Mouse (Mus musculus): ENCODE data around the gene Rfk.

Gene Rfk

DNA sequence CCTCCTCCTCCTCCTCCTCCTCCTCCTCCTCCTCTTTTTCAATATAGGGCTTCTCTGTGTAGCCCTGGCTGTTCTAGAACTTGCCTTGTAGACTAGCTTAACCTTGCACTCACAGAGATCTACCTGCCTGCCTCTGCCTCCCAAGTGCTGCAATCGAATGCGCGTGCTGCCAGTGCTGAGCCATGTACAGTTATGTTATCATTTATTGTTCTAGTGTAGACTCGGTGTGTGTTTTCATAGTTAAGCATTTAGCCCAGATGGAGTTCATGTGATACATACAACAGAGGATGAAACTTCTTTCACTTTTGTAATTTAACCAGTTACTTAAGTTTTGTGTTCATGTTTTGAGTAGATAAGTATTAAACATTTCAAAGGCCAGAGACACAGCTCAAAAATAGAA, 8.8 kb upstream of the Rfk start:
- DNase-seq (ENCODE audit: low read depth, low spot score): no peak

DNA sequence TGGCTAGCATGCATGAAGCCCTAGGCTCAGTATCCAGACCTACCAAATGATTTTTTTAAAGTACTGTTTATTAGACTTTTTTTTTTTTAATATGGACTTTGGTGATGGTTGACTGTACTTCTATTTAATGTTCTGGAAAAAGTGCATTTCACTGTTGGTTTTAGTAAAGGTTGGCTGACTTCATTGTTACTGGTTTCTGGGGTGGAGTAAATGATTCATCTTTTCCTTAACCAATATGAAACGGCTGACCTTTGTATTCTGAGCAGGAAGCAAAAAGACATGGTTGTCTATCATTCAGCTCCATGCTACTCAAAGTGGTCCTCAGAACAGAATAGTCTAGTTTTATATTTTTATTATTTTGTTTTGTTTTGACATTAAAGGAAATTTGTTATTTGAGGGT, 8.4 kb upstream of the Rfk start:
- DNase-seq (ENCODE audit: low read depth, low spot score): peak; percentile 42

DNA sequence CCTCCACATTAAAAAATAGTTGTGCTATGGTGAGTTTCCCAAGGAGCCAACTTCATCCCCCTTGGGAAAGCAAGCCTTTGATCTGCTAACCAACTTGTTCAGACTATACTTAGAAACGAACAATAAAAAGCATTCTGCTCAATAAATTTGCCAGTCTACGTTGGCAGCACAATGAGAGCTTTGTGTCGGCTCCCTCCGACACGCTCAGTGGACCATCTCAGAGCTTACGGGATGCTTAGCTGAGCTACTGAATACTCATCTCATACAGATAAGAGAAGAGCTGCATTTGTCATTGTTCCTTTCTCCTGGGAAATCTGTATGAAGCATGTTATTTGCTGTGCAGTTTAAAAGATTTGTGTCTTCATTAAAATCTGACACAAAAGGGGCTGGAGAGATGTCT, 7.4 kb upstream of the Rfk start:
- no peak for DNase-seq (ENCODE audit: low read depth, low spot score)

DNA sequence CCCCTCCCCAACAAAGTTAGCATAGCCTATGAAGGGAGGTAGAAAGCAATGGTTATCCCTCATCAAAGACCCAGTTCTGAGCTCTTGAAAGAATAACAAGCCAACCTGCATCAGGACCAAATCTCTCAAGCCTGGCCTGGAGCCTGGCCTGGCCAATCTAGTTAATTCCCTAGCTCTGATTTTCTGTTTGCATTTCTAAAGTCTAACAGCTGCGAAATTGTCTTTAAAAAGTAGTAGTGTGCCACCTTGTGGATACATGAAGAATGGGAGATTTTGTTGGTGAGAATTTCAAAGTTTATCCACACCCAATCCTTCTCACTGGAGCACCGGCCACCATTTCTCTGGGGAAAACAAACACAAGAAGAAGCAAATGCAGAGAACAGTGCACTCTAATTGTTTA, 5.4 kb upstream of the Rfk start:
- peak; percentile 77 for DNase-seq (ENCODE audit: low read depth, low spot score)

DNA sequence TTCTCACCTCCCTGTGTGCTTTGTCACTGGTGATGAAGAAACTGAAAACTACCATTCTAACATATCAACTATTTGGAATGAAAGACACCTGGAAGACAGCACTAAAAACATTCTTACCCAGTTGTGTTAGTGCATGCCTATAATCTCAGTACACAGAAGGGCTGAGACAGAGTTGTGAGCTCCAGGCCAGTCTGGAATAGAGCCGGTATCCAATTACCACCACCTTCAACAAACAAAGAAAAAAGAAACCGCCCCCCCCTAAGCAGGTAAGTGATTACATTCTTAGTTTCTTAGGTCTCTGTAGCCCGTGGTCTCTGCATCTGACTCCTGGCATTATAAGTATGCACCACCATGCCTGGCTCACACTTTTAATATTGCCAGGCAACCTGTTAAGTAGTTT, 977 bp upstream of the Rfk start:
- DNase-seq (ENCODE audit: low read depth, low spot score): no peak

DNA sequence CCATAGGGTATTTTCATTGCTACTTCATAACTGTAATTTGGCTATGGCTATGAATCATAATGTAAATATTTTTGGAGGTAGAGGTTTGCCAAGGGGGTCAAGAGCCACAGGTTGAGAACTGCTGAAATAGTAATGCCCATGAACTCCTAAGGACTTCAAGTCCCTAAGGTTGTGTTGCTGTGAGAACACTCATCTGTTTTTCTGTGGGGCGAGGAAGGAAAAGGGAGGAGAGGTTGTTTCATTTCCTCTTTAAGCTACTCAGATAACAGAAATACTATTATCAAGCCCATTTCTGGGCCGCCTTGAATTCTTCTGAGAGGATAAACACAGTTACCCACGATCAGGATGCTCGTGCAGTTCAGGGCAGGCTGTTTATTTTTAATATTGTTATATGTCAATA, 3.0 kb downstream of the Rfk start:
- DNase-seq (ENCODE audit: low read depth, low spot score): no peak

DNA sequence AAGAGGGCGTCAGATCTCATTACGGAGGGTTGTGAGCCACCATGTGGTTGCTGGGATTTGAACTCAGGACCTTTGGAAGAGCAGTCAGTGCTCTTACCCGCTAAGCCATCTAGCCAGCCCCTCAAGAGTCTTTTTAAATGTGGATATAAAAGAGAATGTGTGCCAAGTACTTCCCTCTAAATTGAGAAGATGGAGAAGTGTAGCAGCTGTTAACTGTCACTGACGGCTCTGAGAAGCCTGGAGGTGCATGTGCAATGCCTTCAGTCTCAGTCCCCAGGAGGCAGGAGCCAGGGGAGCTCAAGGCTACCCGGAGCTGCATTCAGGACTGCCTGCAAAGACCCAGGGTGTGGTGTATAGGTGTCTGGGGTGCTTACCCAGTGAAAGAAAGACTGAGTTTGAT, 4.1 kb downstream of the Rfk start:
- no peak for DNase-seq (ENCODE audit: low read depth, low spot score)

DNA sequence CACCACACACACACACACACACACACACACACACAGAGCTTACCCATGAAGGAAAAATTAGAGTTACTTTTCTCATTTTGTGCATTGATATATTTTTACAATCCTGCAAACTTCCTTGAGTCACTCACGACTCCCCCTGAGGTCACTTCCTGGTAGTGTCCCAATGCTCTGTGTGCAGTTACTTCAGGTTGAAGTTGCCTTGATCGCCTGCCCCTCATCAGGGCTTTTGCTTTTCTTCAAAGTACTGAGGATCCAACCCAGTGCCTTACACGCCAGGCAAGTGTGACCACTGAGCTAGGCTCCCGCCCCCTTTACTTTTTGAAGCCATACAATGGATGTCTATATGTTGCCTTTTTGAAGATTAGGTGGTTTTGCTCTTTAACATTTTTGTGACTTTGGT, 6.1 kb downstream of the Rfk start:
- DNase-seq (ENCODE audit: low read depth, low spot score): no peak

DNA sequence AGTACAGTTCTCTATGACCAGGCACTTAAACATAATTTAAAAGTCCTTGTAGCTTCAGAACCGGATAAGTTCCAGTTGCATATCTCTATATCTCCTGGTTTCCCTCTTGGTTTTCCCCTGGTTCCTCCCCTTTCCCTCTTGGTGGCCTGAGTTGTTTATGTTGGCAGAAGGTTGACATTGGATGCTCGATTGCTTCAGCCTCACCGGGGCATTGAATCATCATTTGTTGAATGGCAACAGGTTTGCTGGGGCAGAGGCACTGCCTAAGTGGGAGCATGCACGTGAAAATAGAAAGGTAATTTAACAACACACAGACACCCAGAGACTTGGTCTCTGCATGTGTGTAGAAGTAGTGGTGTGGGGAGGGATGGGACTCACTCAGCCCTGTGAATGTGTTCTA, 6.7 kb downstream of the Rfk start:
- DNase-seq (ENCODE audit: low read depth, low spot score): peak; percentile 51

DNA sequence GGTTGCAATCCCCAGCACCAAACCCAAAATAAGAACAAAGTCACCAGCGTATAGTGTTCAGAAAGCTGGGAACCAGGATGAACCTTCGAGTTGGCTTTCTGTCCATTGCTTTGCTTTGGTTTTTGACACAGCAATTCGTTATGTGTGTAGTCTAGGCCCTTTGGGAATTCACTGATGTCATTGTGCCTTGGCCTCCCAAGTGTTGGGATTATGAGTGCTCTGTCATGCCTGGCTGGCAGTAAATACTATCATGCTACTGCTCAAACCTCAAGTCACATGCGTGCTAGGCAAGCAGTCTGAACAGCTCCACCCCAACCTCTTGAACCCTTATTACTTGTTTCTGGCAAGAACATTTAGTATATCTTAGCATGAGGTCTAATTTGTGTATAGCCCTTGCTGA, 9.3 kb downstream of the Rfk start:
- no peak for DNase-seq (ENCODE audit: low read depth, low spot score)

DNA sequence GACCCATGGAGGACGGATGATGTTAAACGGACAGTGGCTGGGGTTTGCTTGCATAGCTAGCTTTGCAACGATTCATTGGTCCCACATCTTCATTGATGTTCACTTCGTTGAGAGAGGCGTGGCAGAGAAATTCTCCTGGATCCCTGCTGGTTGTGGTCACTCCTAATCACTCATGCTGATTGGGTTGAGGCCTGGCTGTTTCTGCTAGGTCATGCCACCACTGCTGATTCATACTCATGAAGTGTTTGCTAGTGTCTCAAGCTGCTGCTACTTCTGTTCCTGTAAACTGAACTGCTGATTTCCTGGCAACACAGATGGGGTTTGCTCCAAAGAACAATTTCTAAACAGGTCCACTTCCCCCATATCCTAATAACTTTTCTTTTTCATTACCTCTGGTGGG, 13.0 kb downstream of the Rfk start:
- DNase-seq (ENCODE audit: low read depth, low spot score): no peak

DNA sequence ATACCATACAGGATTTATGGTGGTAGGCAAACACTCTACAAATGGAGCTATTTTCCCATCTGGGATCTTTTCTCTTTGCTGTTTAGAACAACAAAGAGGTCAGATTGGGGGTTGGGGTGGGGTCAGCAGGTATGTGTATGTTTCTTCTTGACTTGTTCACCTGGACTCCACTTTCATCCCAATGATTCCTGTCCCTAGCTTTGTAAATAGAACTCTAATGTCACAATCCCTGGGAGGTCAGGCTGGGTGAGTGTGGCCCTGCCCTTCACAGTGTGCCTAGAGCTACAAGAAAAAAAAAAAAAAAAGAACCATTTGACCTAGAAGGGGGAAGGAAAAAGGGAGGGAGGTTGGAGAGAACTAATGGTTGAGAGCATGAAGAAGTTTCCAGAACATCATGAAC, 14.7 kb downstream of the Rfk start:
- DNase-seq (ENCODE audit: low read depth, low spot score): no peak

DNA sequence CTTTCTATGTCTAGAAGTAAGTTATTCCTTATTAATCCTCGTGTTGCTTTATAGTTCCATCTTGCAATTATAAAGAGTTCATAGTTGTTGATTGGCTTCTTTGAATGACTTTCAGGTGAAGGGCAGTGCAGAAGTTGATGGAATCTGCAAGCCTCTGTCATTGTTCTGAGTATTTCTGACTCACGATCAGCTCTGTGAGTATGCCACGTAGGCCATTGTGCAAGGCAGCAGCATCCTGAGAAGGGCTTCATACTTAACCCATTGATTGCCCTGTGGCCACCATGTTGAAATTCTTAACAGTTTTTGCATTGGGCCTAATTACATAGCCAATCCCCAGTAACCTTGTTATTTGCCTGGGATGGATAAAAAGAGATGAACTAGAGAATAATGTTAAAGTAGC, 15.5 kb downstream of the Rfk start:
- DNase-seq (ENCODE audit: low read depth, low spot score): no peak

DNA sequence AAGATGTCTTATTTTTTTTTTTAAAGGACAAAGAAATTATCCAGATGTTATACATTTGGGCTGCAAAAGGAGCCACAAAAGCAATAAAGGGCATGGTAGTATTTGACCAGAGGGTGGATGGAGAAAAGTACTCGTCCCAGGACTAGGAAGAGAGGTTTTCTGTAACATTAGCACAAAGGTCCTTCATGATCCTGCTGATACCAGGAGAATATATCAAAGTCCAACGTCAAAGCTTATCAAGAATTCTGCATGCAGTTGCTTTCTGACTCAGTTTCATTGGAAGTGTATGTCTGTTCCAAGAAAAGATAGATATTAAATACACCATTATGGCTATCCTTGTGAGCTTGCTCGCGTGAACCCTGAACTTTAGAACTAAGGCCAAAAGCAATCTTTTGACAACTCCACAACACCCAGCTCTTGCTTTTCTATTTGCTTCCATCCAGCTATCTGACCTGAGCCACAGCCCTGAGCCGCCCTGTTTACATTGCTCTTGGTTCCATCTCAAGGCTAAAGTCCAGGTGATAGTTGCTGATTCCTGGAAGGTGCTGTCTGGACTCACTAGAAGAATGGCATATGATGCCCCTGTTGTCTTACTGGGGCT, 16.7 kb downstream of the Rfk start:
- DNase-seq (ENCODE audit: low read depth, low spot score): no peak

DNA sequence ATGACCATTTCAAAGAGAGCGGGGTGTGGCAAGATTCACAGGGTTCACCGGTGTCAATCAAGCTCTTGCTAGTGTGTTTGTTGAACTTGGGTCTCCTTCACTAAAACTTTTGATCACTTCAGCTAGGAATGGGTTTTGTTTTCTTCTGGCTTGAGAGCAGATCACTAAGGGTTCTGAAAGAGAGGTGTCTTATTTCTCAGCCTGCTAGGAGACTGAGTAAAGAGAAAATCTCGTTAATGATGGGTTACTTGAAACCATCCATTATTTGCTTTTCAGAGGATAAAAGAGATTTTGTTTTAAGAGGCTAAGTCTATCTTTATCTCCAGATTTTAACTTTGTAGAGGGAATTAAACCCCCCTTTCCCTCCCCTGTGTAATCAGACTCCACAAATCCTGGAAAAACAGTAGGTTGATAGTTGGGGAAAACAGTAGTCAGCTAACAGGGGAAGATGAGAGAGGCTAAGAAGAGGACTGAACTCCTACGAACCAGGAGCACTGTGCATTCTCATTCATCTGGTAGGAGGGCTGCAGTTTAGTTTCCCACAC, 19.1 kb downstream of the Rfk start:
- no peak for DNase-seq (ENCODE audit: low read depth, low spot score)

DNA sequence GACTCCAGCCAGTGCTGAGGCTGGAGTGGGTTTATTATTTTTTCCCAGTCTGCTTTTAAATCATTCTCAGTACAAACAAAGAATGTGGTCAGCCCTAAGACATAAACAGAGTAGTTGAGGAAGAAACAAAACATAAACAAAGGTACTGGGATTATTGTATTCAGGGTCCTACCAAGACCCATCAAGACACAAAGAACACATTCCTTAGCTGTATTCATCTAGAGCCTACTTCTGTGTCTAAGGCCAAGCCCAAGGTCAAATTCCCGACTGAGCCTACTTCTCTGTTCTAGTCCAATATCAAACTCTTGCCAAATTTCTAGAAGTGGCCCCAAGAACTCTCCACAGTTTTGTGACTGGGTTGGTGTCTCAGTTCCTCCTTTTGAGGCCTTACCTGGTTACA, 24.0 kb downstream of the Rfk start:
- DNase-seq (ENCODE audit: low read depth, low spot score): no peak

DNA sequence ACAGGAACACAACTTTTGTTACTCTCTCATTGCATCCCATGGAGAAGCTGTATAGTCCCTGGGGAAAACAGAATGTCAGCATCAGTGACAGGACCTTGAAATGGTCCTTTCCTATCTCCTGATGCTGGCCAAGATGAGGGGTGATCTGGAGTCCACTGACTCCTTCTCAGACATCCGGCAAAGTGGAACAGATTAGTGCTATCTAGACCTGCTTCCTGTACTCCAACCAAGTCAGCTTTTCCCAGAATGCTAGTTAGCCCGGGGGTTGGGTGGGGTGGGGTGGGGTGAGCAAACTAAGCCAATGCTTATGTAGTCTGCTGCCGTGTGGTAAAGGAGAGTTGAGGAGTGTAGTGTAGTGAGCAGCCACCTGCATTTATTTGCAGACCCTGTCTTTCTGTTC, 29.5 kb downstream of the Rfk start:
- DNase-seq (ENCODE audit: low read depth, low spot score): no peak

DNA sequence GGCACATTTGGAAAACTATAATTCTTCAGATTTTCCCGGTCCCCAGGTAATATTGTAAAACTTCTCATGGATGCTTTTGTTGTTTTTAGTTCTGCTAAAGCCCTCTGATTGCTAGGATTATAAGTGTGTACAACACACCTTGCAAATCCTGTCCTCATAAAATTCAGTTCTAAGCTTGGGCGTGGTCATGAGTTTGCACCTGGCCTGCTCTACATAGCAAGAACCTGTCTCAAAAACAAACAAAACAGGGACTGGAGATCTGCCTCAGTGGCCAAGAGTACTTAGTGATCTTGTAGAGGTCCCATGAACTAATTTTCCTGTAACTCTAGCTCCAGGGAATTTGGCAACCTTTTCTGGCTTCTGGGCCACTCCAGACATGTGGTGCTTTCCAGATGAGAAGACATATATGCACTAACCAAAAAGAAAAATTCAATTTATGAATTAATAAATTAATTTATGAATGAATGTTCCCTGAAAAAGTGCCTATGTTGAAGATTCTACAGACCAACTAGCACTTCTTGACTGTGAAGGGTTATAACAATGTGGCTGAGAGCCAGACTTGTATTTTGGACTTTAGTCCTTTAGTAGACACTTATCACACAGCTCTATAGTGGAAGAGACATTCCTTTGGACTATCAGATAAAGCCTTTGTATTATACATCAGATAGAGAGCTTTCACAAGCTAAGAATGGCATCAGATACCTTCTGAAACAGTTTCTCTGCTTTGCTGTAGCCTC, 34.1 kb downstream of the Rfk start:
- no peak for DNase-seq (ENCODE audit: low read depth, low spot score)

DNA sequence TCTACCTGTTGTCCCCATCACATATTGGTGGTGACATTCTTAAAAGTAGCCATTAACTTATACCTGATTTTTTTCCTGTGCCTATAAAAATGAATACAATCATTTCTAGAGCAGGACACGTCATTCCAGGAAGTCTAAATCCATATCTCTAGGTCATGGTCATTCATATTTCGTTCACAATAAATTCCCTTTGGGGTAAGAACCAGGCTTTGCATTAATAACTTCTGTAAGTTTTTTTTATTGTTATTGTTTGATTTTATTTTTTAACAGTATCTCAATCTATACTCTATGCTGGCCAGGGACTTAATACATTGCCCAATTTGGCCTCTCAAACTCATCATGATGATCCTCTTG, 34.7 kb downstream of the Rfk start:
- DNase-seq (ENCODE audit: low read depth, low spot score): no peak

DNA sequence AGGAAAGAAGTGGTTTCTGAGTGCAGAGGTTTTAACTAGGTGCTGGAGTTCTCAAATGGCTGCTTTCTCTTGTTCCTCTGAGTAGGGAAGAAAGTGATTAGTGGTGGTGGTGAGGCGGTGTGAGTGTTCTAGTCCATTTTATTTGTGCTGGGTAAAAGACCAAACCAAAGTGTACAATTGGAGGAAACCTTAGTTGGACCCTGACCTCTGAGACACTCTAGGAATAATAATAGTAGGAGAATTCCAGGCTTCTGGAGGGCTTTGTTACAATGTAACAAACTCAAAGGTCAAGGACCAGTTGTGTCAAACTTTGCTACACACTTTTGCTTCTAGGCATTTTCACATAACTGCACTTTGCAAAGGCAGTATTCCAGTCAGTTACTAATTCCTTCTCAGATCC, 42.8 kb downstream of the Rfk start:
- no peak for DNase-seq (ENCODE audit: low read depth, low spot score)

DNA sequence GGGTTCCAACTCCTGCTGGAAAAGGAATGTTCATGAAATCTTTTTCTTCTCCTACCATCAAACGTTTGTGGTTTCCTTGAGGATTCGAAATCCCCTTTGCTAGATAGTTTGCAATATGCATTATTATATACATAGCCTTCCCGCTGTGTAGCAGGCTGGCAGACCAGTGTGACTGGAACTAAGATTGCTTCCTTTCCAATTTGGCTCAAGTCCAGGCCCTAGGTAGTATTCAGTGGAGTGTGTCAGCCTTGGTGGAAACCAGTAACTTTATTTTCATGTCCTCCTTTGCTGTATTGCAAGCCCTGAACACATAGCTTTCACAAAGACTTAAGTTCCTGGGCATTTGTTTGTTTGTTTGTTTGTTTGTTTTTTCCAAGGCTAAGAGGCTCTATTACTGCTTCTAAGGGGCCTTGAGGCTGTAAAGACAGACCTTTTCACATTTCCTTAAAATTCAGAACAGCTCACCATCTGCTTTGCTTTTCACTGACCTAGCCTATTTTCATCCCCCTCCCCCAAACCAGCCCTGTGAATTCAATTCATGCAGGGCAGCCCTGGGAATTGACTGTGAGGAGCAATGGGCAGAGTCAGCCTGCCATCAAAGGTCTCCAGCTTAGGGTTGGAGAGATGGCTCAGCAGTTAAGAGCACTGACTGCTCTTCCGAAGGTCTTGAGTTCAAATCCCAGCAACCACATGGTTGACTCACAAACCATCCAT, 45.8 kb downstream of the Rfk start:
- no peak for DNase-seq (ENCODE audit: low read depth, low spot score)

DNA sequence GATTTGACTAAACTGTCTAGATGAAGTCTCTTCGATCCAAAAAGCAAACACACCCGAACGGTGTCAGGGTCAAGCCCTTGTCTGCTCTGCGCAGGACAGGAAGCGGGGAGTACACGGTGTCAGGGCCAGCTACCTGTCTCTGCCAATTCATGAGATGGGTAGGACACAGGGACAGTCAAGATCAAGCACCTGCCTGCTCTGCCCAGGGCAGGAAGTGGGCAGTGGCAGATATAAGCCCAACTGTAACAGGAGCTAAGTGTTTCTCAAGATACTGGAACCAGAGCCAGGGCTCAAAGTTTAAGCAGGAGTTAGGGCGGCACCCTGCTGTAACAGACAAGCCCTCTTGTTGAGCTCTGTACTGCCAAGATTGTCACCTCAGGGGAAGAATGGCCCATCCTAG, 49.7 kb downstream of the Rfk start:
- no peak for DNase-seq (ENCODE audit: low read depth, low spot score)

All from 3T3-L1 (cell line).